Mouse (Mus musculus): ENCODE measurements at regions not wholly inside any gene's neighbourhood (a gene's known extent, or its start where the extent isn't known, plus 50 kb on each side); places are given as distances from the start of the nearest gene placed in this dataset.

DNA sequence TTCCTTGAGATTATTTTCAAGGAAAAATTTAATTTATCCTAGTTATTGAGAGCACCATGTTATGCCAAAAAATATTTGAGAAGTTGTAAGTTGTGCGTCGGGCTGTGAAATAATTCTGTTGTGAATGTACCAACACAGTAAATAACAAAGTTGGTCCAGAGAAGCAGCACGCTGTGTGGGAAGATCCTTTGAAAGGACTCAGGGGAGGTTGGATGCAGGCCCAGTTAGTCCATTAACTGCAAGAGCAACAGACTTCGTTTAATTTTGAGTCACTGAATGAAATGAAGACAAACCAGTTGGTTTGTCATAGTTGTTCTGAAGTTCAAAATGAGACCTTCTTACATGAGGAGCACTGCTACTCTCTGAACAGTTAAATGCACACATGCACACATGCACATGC, 85.8 kb upstream of the Thumpd2 start:
- no peak for ATAC-seq
- WGBS, result 82% methylated on average over 4 of the region's 4 CpGs
- H3K27ac ChIP-seq (ENCODE audit: low read length), result no peak overlapping the region

DNA sequence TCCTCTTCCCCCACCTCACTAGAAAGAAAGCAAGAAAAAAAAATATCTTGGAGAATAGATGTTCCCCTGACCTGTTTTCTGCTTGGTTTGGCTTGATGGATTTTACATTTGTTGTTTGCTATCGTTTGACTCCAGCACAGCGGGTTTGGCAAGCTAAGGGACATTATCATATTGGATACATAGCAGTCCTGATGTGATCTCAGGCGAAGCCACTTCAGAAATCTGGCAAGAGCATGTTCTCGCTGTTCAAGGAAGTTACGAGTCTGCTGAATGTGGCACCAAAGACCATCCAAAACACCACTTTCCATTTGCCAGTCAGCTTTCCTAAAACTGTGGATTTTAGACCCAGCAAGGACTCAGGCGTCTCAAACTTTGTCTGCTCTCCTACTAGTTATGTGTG, 69.8 kb upstream of the Thumpd2 start:
- Histone ChIP-seq H3K9me3 (ENCODE audit: control insufficient read depth, low read length) (no peaks in the 10 kb centered on the region), H3K4me3 (ENCODE audit: low read length) (no peak overlapping the region), H3K4me2 (ENCODE audit: low read depth, low read length) (no peak overlapping the region), H3K36me3 (ENCODE audit: control insufficient read depth, insufficient read depth, low read length) (no peaks in the 10 kb centered on the region), H3K9ac (ENCODE audit: low read depth, low read length) (no peak overlapping the region), H3K27ac (ENCODE audit: low read length) (no peak overlapping the region), H3K27me3 (replicated peaks; ENCODE audit: control insufficient read depth, insufficient read depth, low read length) (no peaks in the 10 kb centered on the region), H3K4me1 (ENCODE audit: control insufficient read depth, insufficient read depth, low read length) (no peaks in the 10 kb centered on the region)
- WGBS, result 82% methylated on average over 6 of the region's 6 CpGs
- no peak for ATAC-seq

More for the DNA sequence above, 85.8 kb upstream of the Thumpd2 start:
- Histone ChIP-seq H3K9ac (ENCODE audit: low read depth, low read length) (no peak overlapping the region), H3K27me3 (replicated peaks; ENCODE audit: control insufficient read depth, insufficient read depth, low read length) (no peaks in the 10 kb centered on the region), H3K4me2 (ENCODE audit: low read depth, low read length) (no peak overlapping the region), H3K4me3 (ENCODE audit: low read length) (no peak overlapping the region), H3K36me3 (ENCODE audit: control insufficient read depth, insufficient read depth, low read length) (no peaks in the 10 kb centered on the region), H3K9me3 (ENCODE audit: control insufficient read depth, low read length) (no peaks in the 10 kb centered on the region), H3K4me1 (ENCODE audit: control insufficient read depth, insufficient read depth, low read length) (no peaks in the 10 kb centered on the region)

DNA sequence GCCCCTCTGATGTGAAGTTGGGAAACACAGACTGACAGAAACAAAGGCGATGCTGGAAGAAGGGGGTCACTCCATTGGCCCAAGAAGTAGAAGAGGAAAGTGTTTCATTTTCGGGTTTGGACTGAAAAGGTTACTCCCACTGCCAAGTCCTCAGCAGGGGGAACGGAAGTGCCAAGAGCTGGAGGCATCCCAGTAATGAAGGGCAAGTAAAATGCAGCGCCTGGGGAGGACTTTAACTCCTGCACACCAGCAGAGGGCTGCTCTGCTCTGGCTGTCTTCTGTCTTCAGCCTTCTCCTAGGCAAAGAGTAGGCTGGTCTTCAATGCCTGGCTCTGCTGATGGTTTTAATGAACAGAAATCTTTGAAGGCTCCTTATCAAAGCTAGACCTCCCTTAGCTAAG, 68.3 kb upstream of the Thumpd2 start:
- no peak overlapping the region for H3K4me2 ChIP-seq (ENCODE audit: low read depth, low read length)
- H3K9me3 ChIP-seq (ENCODE audit: control insufficient read depth, low read length), result no peaks in the 10 kb centered on the region
- no peak for ATAC-seq
- H3K9ac ChIP-seq (ENCODE audit: low read depth, low read length), result no peak overlapping the region
- H3K4me1 ChIP-seq (ENCODE audit: control insufficient read depth, insufficient read depth, low read length), result no peaks in the 10 kb centered on the region
- H3K36me3 ChIP-seq (ENCODE audit: control insufficient read depth, insufficient read depth, low read length), result no peaks in the 10 kb centered on the region
- H3K27me3 ChIP-seq (replicated peaks; ENCODE audit: control insufficient read depth, insufficient read depth, low read length), result no peaks in the 10 kb centered on the region
- 58% methylated on average over 4 of the region's 4 CpGs for WGBS
- no peak overlapping the region for H3K4me3 ChIP-seq (ENCODE audit: low read length)
- no peak overlapping the region for H3K27ac ChIP-seq (ENCODE audit: low read length)

Data from intestine, embryonic 16.5 days (tissue).